Mouse (Mus musculus) kidney, postnatal 0 days (tissue): Measurements from ENCODE around the gene Enpp1. TPM values are rescaled to one million over a fixed set of nuclear protein-coding genes. Genes with fewer than 3 reads are reported as not detected.

Source experiments
- ATAC-seq: fragments of 200-750 bp; cut with Nextera tagmentation; replicated peaks from 2 replicates; pipeline ENCODE4 v1.8.0; 2017; ENCODE audit warnings: low read depth, moderate number of reproducible peaks, moderate TSS enrichment, moderate library complexity; ENCODE audit not compliant: low FRiP score
- DNase-seq: peaks from one replicate; pipeline ENCODE4 v3.0.0-alpha.2; 2016; ENCODE audit warnings: low spot score
- H3K27ac ChIP-seq: fragments of 300-500 bp; sonication (generic); 2 replicates; pipeline ENCODE4 v1.5.1; 2014; ENCODE audit warnings: mild to moderate bottlenecking
- H3K27me3 ChIP-seq: fragments of 300-500 bp; sonication (generic); 2 replicates; pipeline ENCODE4 v1.6.1; 2014; ENCODE audit warnings: low read length, mixed read lengths; ENCODE audit not compliant: insufficient read depth
- H3K36me3 ChIP-seq: fragments of 300-500 bp; sonication (generic); 2 replicates; pipeline ENCODE4 v1.6.1; 2014; ENCODE audit warnings: low read length, mixed read lengths; ENCODE audit not compliant: insufficient read depth
- H3K4me1 ChIP-seq: fragments of 300-500 bp; sonication (generic); replicated peaks from 2 replicates; pipeline ENCODE4 v1.6.1; 2014; ENCODE audit warnings: antibody characterized with exemption, low read length, mixed read lengths; ENCODE audit not compliant: insufficient read depth
- H3K4me2 ChIP-seq: fragments of 300-500 bp; sonication (generic); 2 replicates; pipeline ENCODE4 v1.6.1; 2014; ENCODE audit warnings: mild to moderate bottlenecking, low read length, moderate library complexity, mixed read lengths
- H3K4me3 ChIP-seq: fragments of 300-500 bp; sonication (generic); replicated peaks from 2 replicates; pipeline ENCODE4 v1.5.1; 2014; ENCODE audit warnings: low read depth, low read length
- H3K9ac ChIP-seq: fragments of 300-500 bp; sonication (generic); 2 replicates; pipeline ENCODE4 v1.6.1; 2014; ENCODE audit warnings: low read depth, low read length
- H3K9me3 ChIP-seq: fragments of 300-500 bp; sonication (generic); replicated peaks from 2 replicates; pipeline ENCODE4 v1.6.1; 2016; ENCODE audit warnings: low read length, inconsistent platforms, mixed read lengths
- CTCF ChIP-seq: IDR thresholded peaks from 2 replicates; pipeline ENCODE4 v1.5.1; 2016; ENCODE audit warnings: antibody characterized with exemption, low read depth, mild to moderate bottlenecking, moderate library complexity
- WGBS: fragments of 180-500 bp; shearing (Covaris S2); extraction: QIAGEN DNeasy Blood & Tissue Kit; methylation state at CpG from one replicate; pipeline ENCODE4 v1.1.7; 2014; 5-methylcytosine and 5-hydroxymethylcytosine counted together
- polyA plus RNA-seq: library from polyadenylated mRNA; unstranded; fragments of >200 nt; fragmentation: Nextera tagmentation; extraction: Ambion mirVana; gene quantifications from 2 replicates; pipeline ENCODE4 v1.2.1, GENCODE M21; 2015

Gene Enpp1
- polyA plus RNA-seq, 1 experiment from 2014 or later, result 7.7 TPM

- WGBS, result 70% methylated on average over 13 of the region's 13 CpGs
- ATAC-seq, result no peak
Measured at GRCm38 (mm10) chr10:24742950-24743487, 31.1 kb upstream of the Enpp1 start.

GRCm38 (mm10) chr10:24741229-24742198 lies 29.6 kb upstream of the Enpp1 start:
- no peak overlapping the region for H3K9ac ChIP-seq
- H3K27me3 ChIP-seq, result no peaks in the 10 kb centered on the region
- ATAC-seq (no peak), DNase-seq (no peak)
- no peak for TF ChIP-seq CTCF
- no peak overlapping the region for H3K27ac ChIP-seq
- no peaks in the 10 kb centered on the region for H3K4me1 ChIP-seq
- H3K9me3 ChIP-seq, result no peaks in the 10 kb centered on the region
- WGBS, result 60% methylated on average over 7 of the region's 7 CpGs
- H3K4me3 ChIP-seq, result no peak overlapping the region
- no peak overlapping the region for H3K4me2 ChIP-seq
- H3K36me3 ChIP-seq, result no peaks in the 10 kb centered on the region

More at GRCm38 (mm10) chr10:24742950-24743487, 31.1 kb upstream of the Enpp1 start:
- Histone ChIP-seq H3K4me2 (no peak overlapping the region), H3K36me3 (no peaks in the 10 kb centered on the region), H3K27ac (no peak overlapping the region), H3K4me3 (no peak overlapping the region), H3K9ac (no peak overlapping the region), H3K4me1 (no peaks in the 10 kb centered on the region), H3K27me3 (no peaks in the 10 kb centered on the region), H3K9me3 (no peaks in the 10 kb centered on the region)
- no peak for TF ChIP-seq CTCF
- DNase-seq, result no peak

GRCm38 (mm10) chr10:24739171-24739570 lies 27.2 kb upstream of the Enpp1 start:
- H3K4me3 ChIP-seq, result no peak overlapping the region
- H3K4me2 ChIP-seq, result no peak overlapping the region
- no peaks in the 10 kb centered on the region for H3K36me3 ChIP-seq
- H3K27me3 ChIP-seq, result no peaks in the 10 kb centered on the region
- H3K9ac ChIP-seq, result no peak overlapping the region
- TF ChIP-seq CTCF, result no peak
- no peaks in the 10 kb centered on the region for H3K4me1 ChIP-seq
- WGBS, result 64% methylated on average over 2 of the region's 2 CpGs
- H3K9me3 ChIP-seq, result no peaks in the 10 kb centered on the region
- DNase-seq (no peak), ATAC-seq (no peak)
- no peak overlapping the region for H3K27ac ChIP-seq

- no peaks in the 10 kb centered on the region for H3K27me3 ChIP-seq
- no peak overlapping the region for H3K9ac ChIP-seq
- no peak overlapping the region for H3K4me3 ChIP-seq
- no peak for DNase-seq
- 83% methylated on average over 2 of the region's 2 CpGs for WGBS
- TF ChIP-seq CTCF, result no peak
- no peak for ATAC-seq
- H3K9me3 ChIP-seq, result no peaks in the 10 kb centered on the region
- H3K4me1 ChIP-seq, result no peaks in the 10 kb centered on the region
- no peak overlapping the region for H3K4me2 ChIP-seq
- H3K36me3 ChIP-seq, result no peaks in the 10 kb centered on the region
- H3K27ac ChIP-seq, result no peak overlapping the region
Measured at GRCm38 (mm10) chr10:24738456-24738855, 26.5 kb upstream of the Enpp1 start.

GRCm38 (mm10) chr10:24735027-24735777 lies 23.2 kb upstream of the Enpp1 start:
- no peak overlapping the region for H3K4me2 ChIP-seq
- no peak overlapping the region for H3K27ac ChIP-seq
- no peak for TF ChIP-seq CTCF
- WGBS, result 44% methylated on average over 5 of the region's 5 CpGs
- no peaks in the 10 kb centered on the region for H3K4me1 ChIP-seq
- DNase-seq (peak; percentile 80), ATAC-seq (peak; percentile 63; the same call in 1 of the 2 replicates)
- no peak overlapping the region for H3K4me3 ChIP-seq
- no peaks in the 10 kb centered on the region for H3K9me3 ChIP-seq
- no peaks in the 10 kb centered on the region for H3K27me3 ChIP-seq
- no peaks in the 10 kb centered on the region for H3K36me3 ChIP-seq
- no peak overlapping the region for H3K9ac ChIP-seq

GRCm38 (mm10) chr10:24727478-24727877 lies 15.5 kb upstream of the Enpp1 start:
- Histone ChIP-seq H3K4me2 (no peak overlapping the region), H3K4me3 (no peak overlapping the region), H3K36me3 (no peaks in the 10 kb centered on the region), H3K4me1 (no peaks in the 10 kb centered on the region), H3K27ac (no peak overlapping the region), H3K9ac (no peak overlapping the region), H3K9me3 (no peaks in the 10 kb centered on the region), H3K27me3 (no peaks in the 10 kb centered on the region)
- no peak for DNase-seq
- no peak for ATAC-seq
- TF ChIP-seq CTCF, result no peak
- WGBS, result 85% methylated on average over 4 of the region's 4 CpGs
